Mouse (Mus musculus) forebrain, embryonic 14.5 days (tissue): ENCODE measurements at regions not wholly inside any gene's neighbourhood (a gene's known extent, or its start where the extent isn't known, plus 50 kb on each side); places are given as distances from the start of the nearest gene placed in this dataset.

ENCODE experiments used
- ATAC-seq: fragments of 200-750 bp; cut with Nextera tagmentation; 2 replicates; pipeline ENCODE4 v1.8.0; 2017; ENCODE audit warnings: mild to moderate bottlenecking, moderate library complexity
- DNase-seq: peaks from one replicate; pipeline ENCODE4 v3.0.0-alpha.2; 2015; ENCODE audit warnings: low spot score
- H3K27ac ChIP-seq: fragments of 300-500 bp; sonication (generic); 2 replicates; pipeline ENCODE4 v1.5.1; 2014; ENCODE audit warnings: low read depth, mild to moderate bottlenecking, control low read depth, low read length, moderate library complexity
- H3K27me3 ChIP-seq: fragments of 300-500 bp; sonication (generic); replicated peaks from 2 replicates; pipeline ENCODE4 v1.6.1; 2014; ENCODE audit warnings: low read length, control low read depth, mixed read lengths; ENCODE audit not compliant: control insufficient read depth, insufficient read depth
- H3K36me3 ChIP-seq: fragments of 300-500 bp; sonication (generic); 2 replicates; pipeline ENCODE4 v1.6.1; 2014; ENCODE audit warnings: low read length, control low read depth; ENCODE audit not compliant: control insufficient read depth, insufficient read depth
- H3K4me1 ChIP-seq: fragments of 300-500 bp; sonication (generic); 2 replicates; pipeline ENCODE4 v1.6.1; 2014; ENCODE audit warnings: antibody characterized with exemption, low read length, control low read depth; ENCODE audit not compliant: control insufficient read depth, insufficient read depth
- H3K4me2 ChIP-seq: fragments of 300-500 bp; sonication (generic); 2 replicates; pipeline ENCODE4 v1.6.1; 2014; ENCODE audit warnings: mild to moderate bottlenecking, control low read depth, low read length
- H3K4me3 ChIP-seq: fragments of 300-500 bp; sonication (generic); 2 replicates; pipeline ENCODE4 v1.5.1; 2014; ENCODE audit warnings: low read depth, low read length, control low read depth
- H3K9ac ChIP-seq: fragments of 300-500 bp; sonication (generic); 2 replicates; pipeline ENCODE4 v1.6.1; 2014; ENCODE audit warnings: mild to moderate bottlenecking, low read length, control low read depth, moderate library complexity
- H3K9me3 ChIP-seq: fragments of 300-500 bp; sonication (generic); replicated peaks from 2 replicates; pipeline ENCODE4 v1.6.1; 2016; ENCODE audit warnings: low read length, control low read depth, mixed read lengths; ENCODE audit not compliant: control insufficient read depth
- WGBS: fragments of 180-500 bp; shearing (Covaris S2); extraction: QIAGEN DNeasy Blood & Tissue Kit; methylation state at CpG from one replicate; pipeline ENCODE4 v1.1.7; 2014; 5-methylcytosine and 5-hydroxymethylcytosine counted together

- DNase-seq (no peak), ATAC-seq (no peak)
- H3K27ac ChIP-seq, result no peak overlapping the region
- no peaks in the 10 kb centered on the region for H3K9me3 ChIP-seq
- H3K4me3 ChIP-seq, result no peak overlapping the region
- H3K4me1 ChIP-seq, result peaks cover 5% of the 10 kb centered on the region
- H3K4me2 ChIP-seq, result no peak overlapping the region
- H3K27me3 ChIP-seq, result no peaks in the 10 kb centered on the region
- no peaks in the 10 kb centered on the region for H3K36me3 ChIP-seq
- WGBS, result 93% methylated on average over 5 of the region's 5 CpGs
- no peak overlapping the region for H3K9ac ChIP-seq
Observed at GRCm38 (mm10) chr11:21007222-21007621, 83.9 kb upstream of the Peli1 start.

DNA sequence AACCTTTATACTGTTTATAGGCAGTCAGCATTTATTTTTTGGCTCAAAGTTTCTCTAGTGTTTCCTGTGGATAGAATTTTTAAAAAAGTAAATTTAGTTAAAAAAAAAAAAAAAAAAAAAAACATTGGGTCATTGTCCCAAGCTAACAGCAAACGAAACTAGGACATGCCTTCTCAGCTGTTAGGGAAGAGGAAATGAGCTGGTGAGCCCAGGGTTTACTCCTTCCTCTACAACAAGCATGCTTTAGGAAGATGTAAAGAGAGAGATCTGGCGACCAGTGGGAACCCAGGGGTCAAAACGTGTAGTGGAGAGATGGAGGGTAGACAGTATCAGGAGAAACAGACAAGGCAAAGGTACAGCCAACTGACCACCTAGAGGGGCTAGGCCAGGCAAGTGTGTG, 81.6 kb upstream of the Peli1 start:
- no peaks in the 10 kb centered on the region for H3K36me3 ChIP-seq
- H3K27ac ChIP-seq, result no peak overlapping the region
- H3K27me3 ChIP-seq, result no peaks in the 10 kb centered on the region
- DNase-seq, result no peak
- no peak overlapping the region for H3K9ac ChIP-seq
- H3K9me3 ChIP-seq, result no peaks in the 10 kb centered on the region
- H3K4me3 ChIP-seq, result no peak overlapping the region
- 84% methylated on average over 3 of the region's 3 CpGs for WGBS
- H3K4me2 ChIP-seq, result no peak overlapping the region
- ATAC-seq, result no peak
- H3K4me1 ChIP-seq, result peaks cover 5% of the 10 kb centered on the region

DNA sequence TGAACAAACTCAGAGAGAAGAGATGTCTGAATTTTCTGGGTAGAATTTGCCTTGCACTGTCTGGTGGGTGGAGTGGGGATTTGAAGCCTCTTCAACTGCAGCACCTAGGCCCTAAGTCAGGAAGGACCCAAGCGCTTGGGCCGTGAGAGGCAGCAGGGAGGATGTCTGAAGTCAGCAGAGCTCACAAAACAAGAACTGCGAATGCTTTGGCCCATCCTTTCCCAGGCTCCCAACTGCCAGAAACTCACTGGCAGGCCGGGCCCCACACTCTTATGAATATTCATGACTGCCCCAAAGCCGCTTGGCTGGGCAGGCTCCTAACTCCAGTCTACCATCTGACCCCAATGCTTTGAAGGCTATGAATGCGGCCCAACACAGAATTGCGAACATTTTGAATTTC, 80.2 kb upstream of the Peli1 start:
- H3K9me3 ChIP-seq, result no peaks in the 10 kb centered on the region
- no peak overlapping the region for H3K9ac ChIP-seq
- no peaks in the 10 kb centered on the region for H3K36me3 ChIP-seq
- no peaks in the 10 kb centered on the region for H3K27me3 ChIP-seq
- ATAC-seq, result peak; percentile 60
- 19% methylated on average over 7 of the region's 7 CpGs for WGBS
- H3K4me2 ChIP-seq, result no peak overlapping the region
- 0 out of 2 replicates have a peak overlapping the region, but pooled peaks have one; percentile 16 for H3K27ac ChIP-seq
- H3K4me1 ChIP-seq, result peaks cover 5% of the 10 kb centered on the region
- no peak overlapping the region for H3K4me3 ChIP-seq
- peak; percentile 58 for DNase-seq

DNA sequence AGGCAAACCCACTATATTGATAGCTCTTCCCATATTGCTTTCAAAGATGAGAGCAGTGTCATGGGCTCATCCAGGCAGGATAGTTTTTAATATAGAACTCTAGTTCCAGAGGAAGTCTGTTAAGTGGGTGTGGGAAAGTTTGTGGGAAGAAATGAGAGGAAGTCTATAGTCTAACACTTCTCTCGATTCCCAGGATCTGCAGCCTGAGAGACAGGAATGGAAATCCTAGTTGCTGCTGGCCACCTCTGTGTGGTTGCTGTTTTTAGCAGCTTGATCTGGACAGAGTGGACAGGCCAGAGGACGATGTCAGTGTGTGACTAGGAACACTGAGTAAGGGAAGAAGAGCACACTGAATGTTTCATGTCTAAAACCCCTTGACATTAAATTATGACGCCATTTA, 76.8 kb upstream of the Peli1 start:
- no peak overlapping the region for H3K4me2 ChIP-seq
- no peak overlapping the region for H3K27ac ChIP-seq
- H3K4me3 ChIP-seq, result no peak overlapping the region
- no peaks in the 10 kb centered on the region for H3K36me3 ChIP-seq
- H3K4me1 ChIP-seq, result peaks cover 15% of the 10 kb centered on the region
- no peaks in the 10 kb centered on the region for H3K9me3 ChIP-seq
- no peaks in the 10 kb centered on the region for H3K27me3 ChIP-seq
- 86% methylated on average over 3 of the region's 3 CpGs for WGBS
- no peak for DNase-seq
- H3K9ac ChIP-seq, result no peak overlapping the region
- ATAC-seq, result no peak

DNA sequence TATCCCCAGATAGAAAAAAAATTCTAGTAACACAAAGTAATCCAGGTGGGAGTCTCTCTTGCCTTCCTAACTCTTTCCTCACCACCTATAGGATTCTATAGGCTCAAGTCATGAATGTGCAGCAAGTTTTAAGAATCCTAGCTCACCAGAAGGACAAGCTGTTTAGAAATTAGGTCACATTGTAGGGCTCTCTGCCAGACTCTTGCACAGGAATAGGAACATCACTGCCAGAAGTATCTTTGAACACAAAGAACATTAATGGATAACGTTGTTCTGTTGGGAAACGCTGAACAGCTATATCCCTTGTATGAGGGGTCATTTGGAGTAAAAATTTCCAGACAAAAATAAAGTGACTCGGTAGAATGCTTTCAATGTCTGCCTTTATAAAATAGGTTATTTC, 75.6 kb upstream of the Peli1 start:
- WGBS, result 73% methylated on average over 3 of the region's 3 CpGs
- DNase-seq (peak; percentile 24), ATAC-seq (no peak)

DNA sequence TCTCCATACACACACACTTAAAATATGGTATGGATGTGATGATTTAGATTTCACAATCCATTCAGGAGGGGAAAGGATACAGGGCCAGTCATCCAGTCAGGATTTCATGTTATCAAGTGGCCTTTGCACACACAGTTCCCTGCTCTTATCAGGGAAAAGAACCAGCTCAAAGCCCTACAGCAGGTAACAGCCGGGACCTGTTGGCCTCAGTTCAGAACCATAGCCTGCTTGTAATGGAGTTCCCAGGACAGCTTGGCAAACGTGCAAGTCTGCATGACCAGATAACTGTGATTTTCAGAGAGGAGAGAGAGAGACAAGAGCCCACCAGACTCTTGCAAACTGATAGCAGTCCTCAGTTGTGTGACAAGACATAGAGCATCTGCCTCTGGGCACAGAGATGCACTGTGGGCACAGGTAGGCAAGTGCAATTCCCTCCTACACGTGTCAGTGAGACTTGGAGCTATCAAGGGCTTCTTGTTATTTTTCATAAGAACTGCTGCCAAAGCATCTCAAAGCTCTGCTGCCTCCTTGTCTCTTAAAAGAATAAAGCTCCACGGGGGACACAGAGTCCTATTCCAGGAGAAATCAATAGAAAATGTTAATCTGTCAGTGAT, 74.9 kb upstream of the Peli1 start:
- Histone ChIP-seq H3K4me1 (peaks cover 10% of the 10 kb centered on the region; the same call in 1 of the 2 replicates), H3K9ac (no peak overlapping the region), H3K4me2 (no peak overlapping the region), H3K27ac (no peak overlapping the region), H3K4me3 (no peak overlapping the region), H3K27me3 (no peaks in the 10 kb centered on the region), H3K36me3 (no peaks in the 10 kb centered on the region), H3K9me3 (no peaks in the 10 kb centered on the region)
- 22% methylated on average over 4 of the region's 4 CpGs for WGBS
- ATAC-seq (no peak), DNase-seq (no peak)

More for the DNA sequence above, 75.6 kb upstream of the Peli1 start:
- no peak overlapping the region for H3K9ac ChIP-seq
- no peaks in the 10 kb centered on the region for H3K27me3 ChIP-seq
- no peak overlapping the region for H3K4me3 ChIP-seq
- H3K9me3 ChIP-seq, result no peaks in the 10 kb centered on the region
- H3K4me2 ChIP-seq, result no peak overlapping the region
- H3K27ac ChIP-seq, result 0 out of 2 replicates have a peak overlapping the region, but pooled peaks have one; percentile 5
- peaks cover 15% of the 10 kb centered on the region for H3K4me1 ChIP-seq
- no peaks in the 10 kb centered on the region for H3K36me3 ChIP-seq

DNA sequence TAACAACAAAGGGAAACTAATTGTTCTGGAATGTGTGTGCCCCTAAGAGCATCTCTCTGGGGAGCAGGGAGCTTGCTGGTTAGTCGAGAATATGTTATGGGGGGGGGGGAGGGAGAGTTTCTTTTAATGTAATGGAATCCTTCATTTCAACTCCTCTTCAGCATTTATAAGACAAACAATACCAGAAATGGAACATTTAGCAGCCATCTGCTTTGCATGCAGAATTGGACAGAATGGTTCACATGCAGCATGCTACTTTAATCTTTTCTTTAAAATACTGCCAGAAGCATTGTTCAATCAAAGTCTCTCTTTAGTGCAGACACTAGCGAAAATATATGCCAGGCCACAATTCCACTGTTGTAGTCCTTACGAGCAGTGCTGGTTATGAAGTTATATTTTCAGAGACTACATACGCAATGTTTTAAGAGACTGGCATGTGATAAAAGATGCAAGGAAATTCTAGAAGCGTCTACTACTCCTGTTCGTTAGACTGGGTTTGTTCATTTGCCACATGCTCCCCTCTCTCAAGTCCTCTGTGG, 74.2 kb upstream of the Peli1 start:
- H3K9me3 ChIP-seq, result no peaks in the 10 kb centered on the region
- H3K27ac ChIP-seq, result no peak overlapping the region
- ATAC-seq (no peak), DNase-seq (no peak)
- no peak overlapping the region for H3K4me3 ChIP-seq
- H3K27me3 ChIP-seq, result no peaks in the 10 kb centered on the region
- H3K9ac ChIP-seq, result no peak overlapping the region
- H3K4me2 ChIP-seq, result no peak overlapping the region
- 56% methylated on average over 6 of the region's 6 CpGs for WGBS
- no peaks in the 10 kb centered on the region for H3K36me3 ChIP-seq
- peaks cover 10% of the 10 kb centered on the region; the same call in 1 of the 2 replicates for H3K4me1 ChIP-seq

- Histone ChIP-seq H3K4me2 (no peak overlapping the region), H3K27ac (no peak overlapping the region), H3K4me3 (no peak overlapping the region), H3K4me1 (peaks cover 10% of the 10 kb centered on the region; the same call in 1 of the 2 replicates), H3K27me3 (no peaks in the 10 kb centered on the region), H3K9me3 (no peaks in the 10 kb centered on the region), H3K36me3 (no peaks in the 10 kb centered on the region), H3K9ac (no peak overlapping the region)
- ATAC-seq, result peak; percentile 62; the same call in 1 of the 2 replicates
- 68% methylated on average over 2 of the region's 2 CpGs for WGBS
- peak; percentile 67 for DNase-seq
Observed at GRCm38 (mm10) chr11:21019829-21020228, 71.3 kb upstream of the Peli1 start.

DNA sequence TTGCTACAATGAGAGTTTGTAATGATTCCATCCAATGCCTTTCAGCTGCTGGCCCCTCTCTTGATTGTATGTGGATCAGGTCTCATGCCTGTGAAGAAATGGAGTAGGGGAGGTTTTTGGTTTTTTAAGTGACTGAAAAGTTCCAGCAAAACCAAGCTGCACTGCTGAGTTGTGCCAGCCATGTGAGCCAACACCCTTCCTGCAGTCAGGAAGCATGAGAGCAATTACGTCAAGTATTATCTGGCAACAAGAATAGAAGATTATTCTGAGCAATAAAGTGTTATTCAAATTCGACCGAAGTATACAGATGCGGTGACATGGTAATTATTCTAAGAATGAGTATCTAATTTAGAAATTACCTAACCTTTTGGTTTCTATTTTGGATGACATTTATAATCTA, 67.0 kb upstream of the Peli1 start:
- ATAC-seq, result no peak
- 77% methylated on average over 4 of the region's 4 CpGs for WGBS
- no peaks in the 10 kb centered on the region for H3K27me3 ChIP-seq

More for the DNA sequence above, 67.0 kb upstream of the Peli1 start:
- Histone ChIP-seq H3K27ac (no peak overlapping the region), H3K4me1 (no peaks in the 10 kb centered on the region), H3K36me3 (no peaks in the 10 kb centered on the region), H3K9me3 (no peaks in the 10 kb centered on the region), H3K4me2 (no peak overlapping the region), H3K4me3 (no peak overlapping the region), H3K9ac (no peak overlapping the region)
- DNase-seq, result no peak
